Mouse (Mus musculus): Measurements from ENCODE around the gene Cyb5d2.
"Not testable (repeated sequence)": the region's sequence is repeated elsewhere in the genome, so short reads cannot be mapped to it uniquely, and the experiment has no call there.

Gene Cyb5d2

GRCm38 (mm10) chr11:72772611-72773010 is 23.3 kb downstream of the Cyb5d2 start:
- DNase-seq (ENCODE audit: low read depth, low spot score) = not testable (repeated sequence)

DNA sequence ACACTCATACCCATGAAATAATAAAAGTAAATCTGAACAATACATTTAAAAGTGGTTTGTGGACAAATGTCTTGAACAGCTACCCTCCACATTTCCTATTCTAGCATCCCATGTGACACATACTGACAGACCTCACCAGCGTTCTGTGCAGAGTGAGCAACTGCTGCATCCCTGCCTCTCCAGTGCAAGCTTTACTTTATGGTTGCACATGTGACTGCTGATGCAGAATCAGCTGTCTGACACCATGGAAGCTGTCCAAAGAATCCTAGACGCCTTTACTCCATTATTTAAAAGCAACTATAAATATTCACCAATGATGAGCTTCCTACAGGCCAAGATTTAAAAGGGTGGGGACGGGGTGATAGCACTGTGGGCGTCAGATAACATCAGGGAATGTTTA is 24.5 kb downstream of the Cyb5d2 start:
- no peak for DNase-seq (ENCODE audit: low read depth, low spot score)

DNA sequence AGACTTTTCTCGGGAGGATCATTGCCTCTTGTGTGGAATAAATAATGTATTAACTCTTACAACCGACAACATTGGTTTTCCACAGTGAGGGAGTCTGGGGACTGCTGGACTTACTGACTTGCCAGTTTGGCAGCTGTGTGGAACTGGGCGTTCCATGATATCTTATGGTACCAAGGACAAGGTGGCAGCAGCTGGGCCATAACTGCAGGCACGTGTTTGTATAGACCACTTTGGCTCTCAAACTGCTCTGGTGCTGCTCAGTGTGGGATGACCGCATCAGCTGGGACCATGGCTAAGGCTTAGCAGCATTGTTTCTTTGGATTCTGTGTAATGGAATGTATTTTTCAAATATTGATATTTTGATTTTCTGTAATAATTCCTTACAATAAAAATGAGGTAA is 25.1 kb downstream of the Cyb5d2 start:
- DNase-seq (ENCODE audit: low read depth, low spot score) = no peak

- no peak for DNase-seq (ENCODE audit: low read depth, low spot score)
Observed at GRCm38 (mm10) chr11:72770324-72770723, 25.6 kb downstream of the Cyb5d2 start.

GRCm38 (mm10) chr11:72769061-72769460 is 26.9 kb downstream of the Cyb5d2 start:
- no peak for DNase-seq (ENCODE audit: low read depth, low spot score)

- DNase-seq (ENCODE audit: low read depth, low spot score) = no peak
Observed at GRCm38 (mm10) chr11:72767716-72768115, 28.2 kb downstream of the Cyb5d2 start.

DNA sequence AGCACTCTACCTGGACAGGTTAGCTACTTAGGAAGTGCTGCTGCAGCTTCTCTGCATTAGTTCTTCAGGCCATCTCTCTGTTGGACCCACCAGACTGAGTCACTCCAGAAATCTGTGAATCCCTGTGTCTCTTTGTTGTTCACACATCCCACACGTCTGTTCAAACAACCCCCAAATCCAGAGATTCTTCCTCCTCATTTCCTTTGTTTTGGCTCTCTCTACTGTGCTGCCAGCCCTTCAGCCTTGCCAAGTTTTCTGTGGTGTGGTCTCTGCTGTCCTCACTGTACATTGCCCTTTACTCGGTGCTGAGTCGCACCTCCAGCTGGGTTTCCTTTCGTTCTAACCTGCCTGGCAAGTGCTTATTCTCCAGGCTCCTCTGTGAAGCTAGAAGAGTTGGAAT is 31.7 kb downstream of the Cyb5d2 start:
- DNase-seq (ENCODE audit: low read depth, low spot score) = peak; percentile 53

GRCm38 (mm10) chr11:72760781-72761180 is 35.2 kb downstream of the Cyb5d2 start:
- no peak for DNase-seq (ENCODE audit: low read depth, low spot score)

DNA sequence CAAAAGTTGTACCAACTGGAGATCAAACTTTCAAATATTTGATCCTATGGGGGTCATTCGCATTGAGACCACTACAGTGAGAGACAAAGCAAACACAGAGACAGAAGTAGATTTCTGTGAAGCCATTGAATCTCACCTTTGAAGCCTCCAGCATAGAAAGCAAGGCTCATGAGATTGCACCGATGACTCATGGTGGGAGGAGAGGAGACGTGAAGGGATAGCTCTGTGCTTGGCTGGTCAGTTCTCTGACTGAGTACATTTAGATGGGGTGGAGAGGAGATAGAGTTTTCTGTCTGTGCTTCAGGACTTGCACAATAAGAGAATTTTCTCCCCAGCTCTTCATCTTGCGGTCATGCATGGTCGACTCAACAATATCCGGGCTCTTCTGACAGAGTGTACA is 36.4 kb downstream of the Cyb5d2 start:
- no peak for DNase-seq (ENCODE audit: low read depth, low spot score)

DNA sequence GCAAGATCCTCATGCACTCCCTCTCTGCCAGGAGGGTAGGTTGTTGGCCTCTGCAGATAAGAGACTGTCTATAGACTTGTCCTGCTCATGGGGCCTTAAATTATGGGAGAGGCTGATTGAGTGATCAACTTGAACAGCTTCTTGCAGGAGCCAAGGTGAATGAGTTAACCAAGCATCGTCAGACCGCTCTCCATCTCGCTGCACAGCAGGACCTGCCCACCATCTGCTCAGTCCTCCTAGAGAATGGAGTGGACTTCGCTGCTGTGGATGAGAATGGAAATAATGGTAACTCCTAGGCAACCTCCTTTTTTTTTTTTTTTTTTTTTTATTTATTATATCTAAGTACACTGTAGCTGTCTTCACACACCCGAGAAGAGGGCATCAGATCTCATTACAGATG is 37.6 kb downstream of the Cyb5d2 start:
- DNase-seq (ENCODE audit: low read depth, low spot score) = no peak

DNA sequence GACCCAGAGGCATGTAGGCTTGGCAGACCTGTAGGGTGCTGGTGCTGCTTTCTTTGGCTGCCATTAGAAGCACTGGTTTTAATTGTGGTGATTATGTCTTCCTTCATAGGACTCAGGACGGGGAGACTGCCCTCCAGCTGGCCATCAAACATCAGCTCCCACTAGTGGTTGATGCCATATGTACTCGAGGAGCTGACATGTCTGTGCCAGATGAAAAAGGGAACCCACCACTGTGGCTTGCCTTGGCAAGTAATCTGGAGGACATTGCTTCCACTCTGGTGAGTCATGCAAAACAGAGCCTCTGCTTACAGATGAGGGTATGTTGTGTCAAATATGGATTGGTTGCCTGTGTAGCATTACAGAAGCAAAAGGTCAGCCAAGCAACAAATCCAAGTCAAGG is 44.0 kb downstream of the Cyb5d2 start:
- no peak for DNase-seq (ENCODE audit: low read depth, low spot score)

DNA sequence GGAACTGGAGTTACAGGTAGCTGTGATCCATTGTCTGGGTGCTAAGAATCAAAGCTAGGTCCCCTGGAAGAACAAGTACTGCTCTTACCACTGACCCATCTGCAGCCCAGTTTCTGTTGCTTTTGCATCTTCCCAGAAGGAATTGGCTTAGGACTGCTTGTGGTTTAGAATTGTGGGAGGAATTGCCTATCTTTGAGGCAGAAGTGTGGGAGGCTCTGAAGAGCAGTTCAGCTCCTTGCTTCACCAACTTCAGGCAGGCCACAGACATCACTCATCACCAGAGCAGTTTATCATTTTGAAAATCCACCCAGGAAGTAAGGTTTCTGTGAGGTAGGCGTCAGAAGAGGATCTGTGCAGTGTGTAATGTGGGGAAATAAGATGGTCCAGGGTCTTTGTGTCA is 56.9 kb downstream of the Cyb5d2 start:
- peak; percentile 21 for DNase-seq (ENCODE audit: low read depth, low spot score)

DNA sequence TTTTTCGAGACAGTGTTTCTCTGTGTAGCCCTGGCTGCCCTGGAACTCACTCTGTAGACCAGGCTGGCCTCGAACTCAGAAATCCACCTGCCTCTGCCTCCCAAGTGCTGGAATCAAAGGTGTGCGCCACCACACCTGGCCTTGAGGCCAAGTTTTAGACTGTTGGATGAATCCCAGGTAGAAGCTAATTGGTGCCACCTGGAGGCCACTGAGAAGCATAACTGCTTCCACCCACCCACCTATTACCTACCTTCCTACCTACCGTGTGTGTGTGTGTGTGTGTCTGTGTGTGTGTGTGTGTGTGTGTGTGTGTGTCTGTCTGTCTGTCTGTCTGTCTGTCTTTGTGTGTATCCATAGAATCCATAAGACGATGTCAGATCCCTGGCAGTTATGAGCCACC is 58.4 kb downstream of the Cyb5d2 start:
- DNase-seq (ENCODE audit: low read depth, low spot score) = not testable (repeated sequence)

DNA sequence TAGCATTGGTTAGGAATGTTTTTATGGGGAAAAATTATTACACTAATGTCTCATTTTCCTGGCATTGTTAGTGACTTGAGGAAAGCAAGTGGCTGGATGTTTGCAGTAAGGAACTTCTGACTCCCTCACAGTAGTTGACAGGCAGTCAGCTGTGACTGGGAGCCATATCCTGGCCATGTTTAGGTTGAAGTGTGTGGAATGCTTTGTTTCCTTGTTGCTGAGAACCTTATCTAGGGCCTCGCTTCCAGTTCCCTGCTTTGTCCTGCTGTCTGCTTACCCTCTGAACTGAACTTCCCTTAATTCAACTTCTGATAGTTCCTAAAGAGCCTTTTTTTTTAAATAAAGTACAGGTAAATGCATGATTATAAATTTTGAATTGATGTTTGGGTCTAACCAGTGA is 59.6 kb downstream of the Cyb5d2 start:
- no peak for DNase-seq (ENCODE audit: low read depth, low spot score)

DNA sequence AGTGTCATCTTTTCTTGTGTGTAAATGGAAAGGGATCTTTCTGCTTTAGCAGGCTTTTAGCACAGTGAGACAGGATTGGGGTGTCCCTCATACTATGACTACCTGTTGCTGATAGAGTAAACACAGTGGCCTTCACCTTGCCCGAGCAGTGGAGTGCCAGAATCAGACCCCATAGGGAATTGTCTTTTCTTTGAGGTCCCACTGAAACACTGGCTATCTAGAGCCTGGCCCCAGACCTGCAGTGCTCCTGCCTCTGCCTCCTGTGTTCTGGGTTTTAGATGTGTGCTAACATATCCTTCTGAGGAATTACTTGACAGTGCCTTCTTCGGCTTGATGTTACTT is 60.5 kb downstream of the Cyb5d2 start:
- no peak for DNase-seq (ENCODE audit: low read depth, low spot score)

- DNase-seq (ENCODE audit: low read depth, low spot score) = no peak
Observed at GRCm38 (mm10) chr11:72734840-72735518, 61.0 kb downstream of the Cyb5d2 start.

GRCm38 (mm10) chr11:72733736-72734135 is 62.2 kb downstream of the Cyb5d2 start:
- DNase-seq (ENCODE audit: low read depth, low spot score) = no peak

Data from telencephalon, adult 2 months (tissue).